Mouse (Mus musculus) E14TG2a.4 (cell line): ENCODE measurements around the gene Rbm5.

Experiments used
- CTCF ChIP-seq: conservative IDR thresholded peaks from 2 replicates; pipeline ENCODE4 v1.5.1; 2014; ENCODE audit warnings: low read length
- POU5F1 ChIP-seq: IDR thresholded peaks from 2 replicates; pipeline ENCODE4 v1.6.1; 2014; ENCODE audit warnings: low read length, borderline replicate concordance

- TF ChIP-seq CTCF (no peak), POU5F1 (no peak)
Measured at GRCm38 (mm10) chr9:107769445-107770000, 1.3 kb downstream of the Rbm5 start.
